Mouse (Mus musculus) ovary, adult 18-20 months (tissue): Measurements from ENCODE around the gene Fam131a.

Experiments
- DNase-seq: peaks from one replicate; pipeline ENCODE4 v3.0.0; 2022; ENCODE audit warnings: low spot score, mixed read lengths

Gene Fam131a

DNA sequence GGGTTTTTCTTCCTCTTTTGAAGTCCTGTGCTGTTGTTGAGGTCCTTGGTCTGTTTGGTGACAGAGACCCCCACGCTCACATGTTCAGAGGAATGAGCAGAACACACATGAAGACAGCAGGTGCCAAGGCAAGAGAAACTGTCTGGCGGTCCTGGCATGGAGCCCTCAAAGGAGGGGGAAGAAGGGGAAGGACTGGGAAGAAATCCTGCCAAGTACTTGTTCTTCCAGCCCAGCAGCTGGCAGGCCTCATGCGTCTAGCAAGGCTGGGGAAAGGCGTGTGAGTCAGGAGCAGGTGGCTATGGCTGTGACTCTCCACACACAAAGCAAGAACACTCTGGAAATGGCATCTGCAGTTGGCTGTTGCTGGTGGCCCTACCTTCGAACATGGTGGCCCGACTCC, 53.6 kb downstream of the Fam131a start:
- DNase-seq, result peak; percentile 67

DNA sequence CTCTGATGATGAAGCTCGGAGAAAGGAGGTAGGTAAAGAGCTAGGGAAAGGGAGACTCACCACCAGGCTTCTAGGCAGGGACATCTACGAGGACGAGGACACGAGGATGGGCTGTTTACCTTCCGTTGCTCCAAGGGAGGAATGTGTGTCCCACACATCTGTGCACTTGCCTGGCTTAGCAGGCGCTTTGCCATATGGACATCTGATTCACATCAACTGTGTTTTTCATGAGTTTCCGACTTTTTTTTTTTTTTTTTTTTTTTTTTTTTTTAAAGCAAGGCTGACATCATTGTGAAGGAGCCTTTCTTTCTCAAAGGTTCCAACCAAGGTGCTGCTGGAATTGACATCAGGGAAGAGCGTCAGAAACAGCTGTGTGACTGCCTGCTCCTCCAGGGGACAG, 57.5 kb downstream of the Fam131a start:
- no peak for DNase-seq
